Mouse (Mus musculus): ENCODE data around the gene Slco2a1. TPM values are rescaled to one million over a fixed set of nuclear protein-coding genes. Genes with fewer than 3 reads are reported as not detected.

The Slco2a1 gene
- polyA plus RNA-seq, 1 experiment from 2014 or later: 2.4 TPM

DNA sequence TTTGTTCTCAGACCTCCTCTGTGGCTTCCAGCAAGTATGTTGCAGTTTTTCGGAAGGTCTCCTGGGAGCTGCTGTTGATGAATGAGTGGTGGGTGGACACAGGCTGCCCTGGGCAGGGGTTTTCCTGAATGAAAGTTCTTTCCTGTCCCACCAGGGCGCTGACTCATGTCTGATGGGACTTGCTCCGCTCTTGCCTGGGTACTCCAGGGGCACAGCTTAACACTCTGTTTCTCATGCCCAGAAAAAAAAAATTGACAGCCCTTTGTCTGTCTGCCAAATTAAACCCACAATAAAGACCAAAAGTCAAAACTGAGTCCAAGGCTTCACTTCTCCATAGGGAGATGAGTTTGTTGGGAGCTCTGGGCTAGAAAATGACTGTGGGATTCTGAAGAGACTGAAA is 44.9 kb downstream of the Slco2a1 start:
- H3K9me3 ChIP-seq (ENCODE audit: control insufficient read depth, low read length): no peaks in the 10 kb centered on the region
- H3K27me3 ChIP-seq (replicated peaks; ENCODE audit: control insufficient read depth, insufficient read depth, low read length): no peaks in the 10 kb centered on the region
- H3K4me2 ChIP-seq: no peak overlapping the region
- no peak overlapping the region for H3K4me3 ChIP-seq (ENCODE audit: low read depth, low read length)
- no peaks in the 10 kb centered on the region for H3K36me3 ChIP-seq (ENCODE audit: control insufficient read depth, insufficient read depth, low read length)
- H3K9ac ChIP-seq (ENCODE audit: low read depth, low read length): no peak overlapping the region
- ATAC-seq (replicated peaks; ENCODE audit: low FRiP score) (no peak), DNase-seq (ENCODE audit: low spot score) (no peak)
- H3K27ac ChIP-seq (ENCODE audit: low read depth, low read length): no peak overlapping the region
- no peaks in the 10 kb centered on the region for H3K4me1 ChIP-seq (replicated peaks; ENCODE audit: control insufficient read depth, insufficient read depth, low read length)
- 65% methylated on average over 3 of the region's 3 CpGs for WGBS

DNA sequence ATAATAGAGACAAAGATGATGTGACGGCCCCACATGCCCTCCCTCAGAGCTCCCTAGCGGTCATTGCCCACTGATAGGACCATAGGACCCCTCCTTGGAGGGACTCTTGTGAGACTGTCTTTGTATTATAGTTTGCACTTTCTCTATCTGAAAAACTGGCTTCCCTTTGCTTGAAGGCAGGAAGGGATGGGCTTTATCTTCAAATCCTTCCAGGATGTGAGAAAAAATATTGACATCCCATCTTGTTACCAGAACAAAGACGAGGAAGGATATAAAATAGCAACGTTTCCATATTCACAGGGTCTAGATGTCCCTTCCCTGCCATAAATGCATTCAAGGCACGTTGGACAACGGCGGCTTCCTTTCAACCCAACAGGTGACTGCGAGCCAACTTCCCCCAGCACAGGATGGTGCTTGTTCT is 48.5 kb downstream of the Slco2a1 start:
- Histone ChIP-seq H3K27me3 (replicated peaks; ENCODE audit: control insufficient read depth, insufficient read depth, low read length) (no peaks in the 10 kb centered on the region; the same call in 1 of the 2 replicates), H3K9ac (ENCODE audit: low read depth, low read length) (no peak overlapping the region), H3K36me3 (ENCODE audit: control insufficient read depth, insufficient read depth, low read length) (no peaks in the 10 kb centered on the region), H3K27ac (ENCODE audit: low read depth, low read length) (no peak overlapping the region), H3K9me3 (ENCODE audit: control insufficient read depth, low read length) (no peaks in the 10 kb centered on the region), H3K4me3 (ENCODE audit: low read depth, low read length) (no peak overlapping the region), H3K4me2 (no peak overlapping the region), H3K4me1 (replicated peaks; ENCODE audit: control insufficient read depth, insufficient read depth, low read length) (no peaks in the 10 kb centered on the region)
- DNase-seq (ENCODE audit: low spot score) (no peak), ATAC-seq (replicated peaks; ENCODE audit: low FRiP score) (no peak)
- 56% methylated on average over 8 of the region's 8 CpGs for WGBS

DNA sequence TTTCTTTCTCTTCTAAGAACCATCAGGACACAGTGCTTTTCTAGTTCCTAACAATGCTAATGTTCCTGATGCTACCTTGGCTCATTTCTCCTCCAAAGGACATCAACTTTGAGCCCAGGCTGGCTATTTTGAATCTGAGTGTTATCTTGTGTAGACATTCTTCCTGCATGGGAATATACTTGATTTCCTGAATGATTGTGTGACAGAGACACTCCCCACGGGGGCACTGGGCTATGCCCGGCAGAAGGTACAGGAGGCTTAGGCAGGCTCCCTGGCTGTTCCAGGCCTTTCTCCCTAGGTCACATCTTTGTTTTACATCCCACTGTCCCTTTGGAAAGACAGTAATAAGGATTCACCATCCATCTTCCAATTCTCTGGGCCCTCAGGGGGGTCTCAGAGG is 49.8 kb downstream of the Slco2a1 start:
- no peaks in the 10 kb centered on the region for H3K36me3 ChIP-seq (ENCODE audit: control insufficient read depth, insufficient read depth, low read length)
- H3K4me2 ChIP-seq: no peak overlapping the region
- no peak overlapping the region for H3K9ac ChIP-seq (ENCODE audit: low read depth, low read length)
- H3K27me3 ChIP-seq (replicated peaks; ENCODE audit: control insufficient read depth, insufficient read depth, low read length): no peaks in the 10 kb centered on the region; the same call in 1 of the 2 replicates
- no peaks in the 10 kb centered on the region for H3K4me1 ChIP-seq (replicated peaks; ENCODE audit: control insufficient read depth, insufficient read depth, low read length)
- DNase-seq (ENCODE audit: low spot score): no peak
- no peak overlapping the region for H3K27ac ChIP-seq (ENCODE audit: low read depth, low read length)
- ATAC-seq (replicated peaks; ENCODE audit: low FRiP score): no peak
- no peak overlapping the region for H3K4me3 ChIP-seq (ENCODE audit: low read depth, low read length)
- no peaks in the 10 kb centered on the region for H3K9me3 ChIP-seq (ENCODE audit: control insufficient read depth, low read length)
- WGBS: 41% methylated on average over 2 of the region's 2 CpGs

GRCm38 (mm10) chr9:103038705-103039104 is 50.2 kb downstream of the Slco2a1 start:
- Histone ChIP-seq H3K27me3 (replicated peaks; ENCODE audit: control insufficient read depth, insufficient read depth, low read length) (no peaks in the 10 kb centered on the region; the same call in 1 of the 2 replicates), H3K27ac (ENCODE audit: low read depth, low read length) (no peak overlapping the region), H3K4me2 (no peak overlapping the region), H3K4me1 (replicated peaks; ENCODE audit: control insufficient read depth, insufficient read depth, low read length) (no peaks in the 10 kb centered on the region), H3K9me3 (ENCODE audit: control insufficient read depth, low read length) (no peaks in the 10 kb centered on the region), H3K4me3 (ENCODE audit: low read depth, low read length) (no peak overlapping the region), H3K36me3 (ENCODE audit: control insufficient read depth, insufficient read depth, low read length) (no peaks in the 10 kb centered on the region), H3K9ac (ENCODE audit: low read depth, low read length) (no peak overlapping the region)
- 63% methylated on average over 7 of the region's 7 CpGs for WGBS
- ATAC-seq (replicated peaks; ENCODE audit: low FRiP score): no peak
- no peak for DNase-seq (ENCODE audit: low spot score)

GRCm38 (mm10) chr9:103040581-103040980 is 52.1 kb downstream of the Slco2a1 start:
- Histone ChIP-seq H3K4me2 (no peak overlapping the region), H3K27ac (ENCODE audit: low read depth, low read length) (no peak overlapping the region), H3K27me3 (replicated peaks; ENCODE audit: control insufficient read depth, insufficient read depth, low read length) (no peaks in the 10 kb centered on the region; the same call in 1 of the 2 replicates), H3K36me3 (ENCODE audit: control insufficient read depth, insufficient read depth, low read length) (no peaks in the 10 kb centered on the region), H3K4me1 (replicated peaks; ENCODE audit: control insufficient read depth, insufficient read depth, low read length) (no peaks in the 10 kb centered on the region), H3K9me3 (ENCODE audit: control insufficient read depth, low read length) (no peaks in the 10 kb centered on the region), H3K9ac (ENCODE audit: low read depth, low read length) (no peak overlapping the region), H3K4me3 (ENCODE audit: low read depth, low read length) (no peak overlapping the region)
- WGBS: 70% methylated on average over 2 of the region's 2 CpGs
- DNase-seq (ENCODE audit: low spot score): no peak
- no peak for ATAC-seq (replicated peaks; ENCODE audit: low FRiP score)

DNA sequence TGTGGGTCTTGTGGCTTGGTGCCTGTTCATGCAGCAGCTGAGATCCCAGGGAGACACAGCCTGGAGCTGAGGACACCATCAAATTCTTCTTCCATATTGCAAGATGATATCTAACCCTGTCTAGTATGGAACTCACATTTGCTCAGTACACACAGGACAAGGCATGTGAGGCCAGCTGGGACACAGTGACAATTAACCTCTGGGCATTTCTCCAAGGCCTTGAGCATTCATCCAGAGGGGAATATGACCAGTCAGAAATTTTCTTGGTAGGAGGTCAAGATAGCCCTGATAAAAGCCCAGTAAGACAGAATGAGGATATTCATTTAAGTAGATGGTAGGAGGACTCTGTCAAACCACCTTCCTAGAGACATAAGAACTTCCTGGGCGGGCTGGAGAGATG is 56.9 kb downstream of the Slco2a1 start:
- no peaks in the 10 kb centered on the region for H3K9me3 ChIP-seq (ENCODE audit: control insufficient read depth, low read length)
- ATAC-seq (replicated peaks; ENCODE audit: low FRiP score): no peak

GRCm38 (mm10) chr9:103049049-103049511 is 60.6 kb downstream of the Slco2a1 start:
- no peak overlapping the region for H3K4me2 ChIP-seq
- ATAC-seq (replicated peaks; ENCODE audit: low FRiP score) (no peak), DNase-seq (ENCODE audit: low spot score) (no peak)
- 53% methylated on average over 7 of the region's 7 CpGs for WGBS
- H3K27ac ChIP-seq (ENCODE audit: low read depth, low read length): no peak overlapping the region
- no peaks in the 10 kb centered on the region for H3K27me3 ChIP-seq (replicated peaks; ENCODE audit: control insufficient read depth, insufficient read depth, low read length)
- H3K4me3 ChIP-seq (ENCODE audit: low read depth, low read length): no peak overlapping the region
- no peaks in the 10 kb centered on the region for H3K36me3 ChIP-seq (ENCODE audit: control insufficient read depth, insufficient read depth, low read length)
- H3K4me1 ChIP-seq (replicated peaks; ENCODE audit: control insufficient read depth, insufficient read depth, low read length): no peaks in the 10 kb centered on the region; the same call in 1 of the 2 replicates
- H3K9me3 ChIP-seq (ENCODE audit: control insufficient read depth, low read length): no peaks in the 10 kb centered on the region
- no peak overlapping the region for H3K9ac ChIP-seq (ENCODE audit: low read depth, low read length)

More for the DNA sequence above, 56.9 kb downstream of the Slco2a1 start:
- Histone ChIP-seq H3K4me2 (no peak overlapping the region), H3K27me3 (replicated peaks; ENCODE audit: control insufficient read depth, insufficient read depth, low read length) (no peaks in the 10 kb centered on the region; the same call in 1 of the 2 replicates), H3K4me3 (ENCODE audit: low read depth, low read length) (no peak overlapping the region), H3K9ac (ENCODE audit: low read depth, low read length) (no peak overlapping the region), H3K36me3 (ENCODE audit: control insufficient read depth, insufficient read depth, low read length) (no peaks in the 10 kb centered on the region), H3K4me1 (replicated peaks; ENCODE audit: control insufficient read depth, insufficient read depth, low read length) (no peaks in the 10 kb centered on the region; the same call in 1 of the 2 replicates), H3K27ac (ENCODE audit: low read depth, low read length) (no peak overlapping the region)
- no peak for DNase-seq (ENCODE audit: low spot score)
- 72% methylated on average over 1 of the region's 1 CpGs for WGBS

- ATAC-seq (replicated peaks; ENCODE audit: low FRiP score): no peak
- Histone ChIP-seq H3K4me2 (no peak overlapping the region), H3K27ac (ENCODE audit: low read depth, low read length) (no peak overlapping the region), H3K9me3 (ENCODE audit: control insufficient read depth, low read length) (no peaks in the 10 kb centered on the region), H3K9ac (ENCODE audit: low read depth, low read length) (no peak overlapping the region), H3K27me3 (replicated peaks; ENCODE audit: control insufficient read depth, insufficient read depth, low read length) (no peaks in the 10 kb centered on the region), H3K4me1 (replicated peaks; ENCODE audit: control insufficient read depth, insufficient read depth, low read length) (no peaks in the 10 kb centered on the region), H3K36me3 (ENCODE audit: control insufficient read depth, insufficient read depth, low read length) (no peaks in the 10 kb centered on the region), H3K4me3 (ENCODE audit: low read depth, low read length) (no peak overlapping the region)
- no peak for DNase-seq (ENCODE audit: low spot score)
- WGBS: 71% methylated on average over 7 of the region's 7 CpGs
Measured at GRCm38 (mm10) chr9:103053829-103054228, 65.3 kb downstream of the Slco2a1 start.

DNA sequence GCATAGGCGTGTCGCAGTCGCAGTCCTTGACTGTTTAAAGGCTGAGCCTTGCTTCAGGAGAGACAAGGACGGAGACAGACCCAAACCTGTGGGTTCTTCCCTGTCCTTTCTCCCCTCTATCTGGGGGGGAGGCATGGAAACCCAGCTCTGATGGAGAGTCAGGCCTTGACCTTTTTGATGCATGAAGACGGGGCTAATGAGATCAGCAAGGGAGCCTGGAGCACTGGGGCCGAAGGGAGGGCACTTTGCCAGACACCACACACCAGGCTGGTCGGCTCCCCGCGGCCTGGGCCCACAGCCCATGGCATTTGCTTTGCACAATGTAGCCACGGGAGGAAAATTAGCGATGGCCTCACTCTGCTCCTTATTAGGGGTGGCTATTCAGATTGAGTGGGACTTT is 66.5 kb downstream of the Slco2a1 start:
- no peaks in the 10 kb centered on the region for H3K4me1 ChIP-seq (replicated peaks; ENCODE audit: control insufficient read depth, insufficient read depth, low read length)
- DNase-seq (ENCODE audit: low spot score): no peak
- no peak overlapping the region for H3K27ac ChIP-seq (ENCODE audit: low read depth, low read length)
- no peak overlapping the region for H3K4me3 ChIP-seq (ENCODE audit: low read depth, low read length)
- no peaks in the 10 kb centered on the region for H3K27me3 ChIP-seq (replicated peaks; ENCODE audit: control insufficient read depth, insufficient read depth, low read length)
- no peaks in the 10 kb centered on the region for H3K36me3 ChIP-seq (ENCODE audit: control insufficient read depth, insufficient read depth, low read length)
- no peak overlapping the region for H3K9ac ChIP-seq (ENCODE audit: low read depth, low read length)
- H3K9me3 ChIP-seq (ENCODE audit: control insufficient read depth, low read length): no peaks in the 10 kb centered on the region
- no peak overlapping the region for H3K4me2 ChIP-seq
- no peak for ATAC-seq (replicated peaks; ENCODE audit: low FRiP score)
- WGBS: 82% methylated on average over 11 of the region's 11 CpGs

All from liver, embryonic 11.5 days (tissue).